Mouse (Mus musculus) spleen, adult 2 months (tissue): ENCODE measurements at regions not wholly inside any gene's neighbourhood (a gene's known extent, or its start where the extent isn't known, plus 50 kb on each side); places are given as distances from the start of the nearest gene placed in this dataset.

Source experiments
- DNase-seq, 2 experiments: peaks; one replicate each; pipeline versions ENCODE4 v3.0.0 to v3.0.0-alpha.2; 2012 to 2021; ENCODE audit warnings: low spot score in 2 of 2, low read depth in 1 of 2
- H3K27ac ChIP-seq: fragments of 200-500 bp; 2 replicates; pipeline ENCODE4 v1.5.1; 2012; ENCODE audit warnings: low read length, inconsistent platforms; ENCODE audit not compliant: insufficient read depth
- H3K27me3 ChIP-seq: fragments of 200-500 bp; 2 replicates; pipeline ENCODE4 v1.6.1; 2012; ENCODE audit warnings: mild to moderate bottlenecking, moderate library complexity, low read length, inconsistent platforms; ENCODE audit not compliant: control insufficient read depth, insufficient read depth
- H3K36me3 ChIP-seq: fragments of 200-500 bp; 2 replicates; pipeline ENCODE4 v1.6.1; 2012; ENCODE audit warnings: mild to moderate bottlenecking, low read length, inconsistent platforms; ENCODE audit not compliant: control insufficient read depth, insufficient read depth
- H3K4me1 ChIP-seq: fragments of 200-500 bp; 2 replicates; pipeline ENCODE4 v1.6.1; 2011; ENCODE audit warnings: inconsistent platforms; ENCODE audit not compliant: control insufficient read depth, insufficient read depth, insufficient read length
- H3K4me3 ChIP-seq: fragments of 200-500 bp; 2 replicates; pipeline ENCODE4 v1.5.1; 2011; ENCODE audit warnings: mild to moderate bottlenecking, inconsistent platforms; ENCODE audit not compliant: insufficient read depth, insufficient read length; ENCODE audit errors: extremely low read depth
- CTCF ChIP-seq: fragments of 200-500 bp; IDR thresholded peaks from 2 replicates; pipeline ENCODE4 v1.5.1; 2011; ENCODE audit warnings: mild to moderate bottlenecking, inconsistent platforms; ENCODE audit not compliant: insufficient read depth, insufficient read length, insufficient replicate concordance; ENCODE audit errors: extremely low read depth
- POLR2A ChIP-seq: fragments of 200-500 bp; IDR thresholded peaks from 2 replicates; pipeline ENCODE4 v1.6.1; 2011; ENCODE audit warnings: low read depth, low read length, inconsistent platforms
- WGBS: fragments of 180-500 bp; shearing (Covaris S2); methylation state at CpG from one replicate; pipeline ENCODE4 v1.1.7; 2018; 5-methylcytosine and 5-hydroxymethylcytosine counted together

DNA sequence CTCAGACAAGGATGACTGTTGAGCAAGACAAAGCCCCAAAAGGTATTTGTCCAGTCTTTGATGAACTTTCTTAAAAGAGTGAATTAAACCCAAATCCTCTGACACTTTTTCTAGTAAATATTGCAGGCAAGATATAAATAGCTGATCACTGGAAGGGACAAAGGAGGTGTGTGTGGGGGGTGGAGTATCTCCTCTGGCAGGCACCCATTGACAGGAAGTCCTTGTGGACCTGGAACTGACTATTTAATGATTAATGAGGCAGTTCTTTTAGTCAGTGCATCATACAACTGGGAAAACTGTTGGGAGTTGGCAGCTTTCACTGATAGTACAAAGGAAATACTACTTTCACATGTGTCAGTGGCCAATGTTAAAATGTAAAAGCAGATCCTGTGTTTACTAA is 457.1 kb downstream of the Pid1 start:
- H3K27ac ChIP-seq = no peak overlapping the region
- DNase-seq = no peak
- H3K27me3 ChIP-seq = no peaks in the 10 kb centered on the region
- no peak overlapping the region for H3K4me3 ChIP-seq
- TF ChIP-seq POLR2A = no peak
- TF ChIP-seq CTCF = no peak
- no peaks in the 10 kb centered on the region for H3K36me3 ChIP-seq
- H3K4me1 ChIP-seq = no peaks in the 10 kb centered on the region

DNA sequence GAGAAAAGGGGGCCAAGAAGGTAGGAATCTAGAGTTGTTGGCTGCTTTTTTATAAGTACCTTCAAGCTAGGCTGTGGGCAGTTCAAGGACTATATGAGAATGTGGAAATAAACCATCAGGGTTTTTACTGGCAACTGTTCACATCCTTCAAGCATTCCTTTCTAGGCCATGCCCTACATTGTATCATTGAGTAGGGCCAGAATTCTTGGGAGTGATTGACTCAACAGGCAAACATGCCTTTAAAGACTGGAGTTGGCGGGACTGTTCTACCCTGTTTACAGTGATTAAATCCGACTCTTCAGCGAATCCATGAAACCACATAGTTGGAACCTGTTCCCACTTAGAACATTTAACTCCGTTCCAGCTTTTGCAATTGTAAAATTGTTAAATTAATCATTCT is 463.8 kb downstream of the Pid1 start:
- 82% methylated on average over 4 of the region's 4 CpGs for WGBS
- Histone ChIP-seq H3K36me3 (no peaks in the 10 kb centered on the region), H3K27me3 (no peaks in the 10 kb centered on the region), H3K4me3 (no peak overlapping the region), H3K27ac (no peak overlapping the region), H3K4me1 (no peaks in the 10 kb centered on the region)
- no peak for TF ChIP-seq CTCF
- no peak for TF ChIP-seq POLR2A
- no peak for DNase-seq

DNA sequence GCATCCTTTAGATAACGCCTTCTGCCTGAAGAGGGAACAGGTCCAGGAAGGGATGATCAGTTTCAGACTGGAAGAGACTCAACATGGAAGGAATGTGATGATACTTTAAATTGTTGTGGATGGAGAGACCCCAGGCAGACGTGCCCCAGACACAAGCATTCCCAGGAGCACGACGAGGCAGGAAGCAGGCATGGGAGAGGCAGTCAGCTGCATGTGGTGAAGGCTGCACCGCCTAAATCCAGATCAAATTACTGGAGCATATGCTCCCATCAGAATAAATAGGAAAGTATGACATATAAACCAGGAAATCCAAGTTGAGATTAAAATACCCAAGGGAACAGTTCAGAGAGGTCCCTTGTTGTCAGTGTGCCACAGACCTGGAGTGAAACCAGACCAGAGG is 467.3 kb downstream of the Pid1 start:
- H3K27me3 ChIP-seq = no peaks in the 10 kb centered on the region
- H3K36me3 ChIP-seq = no peaks in the 10 kb centered on the region
- no peaks in the 10 kb centered on the region for H3K4me1 ChIP-seq
- TF ChIP-seq POLR2A (no peak), CTCF (no peak)
- DNase-seq = no peak
- no peak overlapping the region for H3K27ac ChIP-seq
- no peak overlapping the region for H3K4me3 ChIP-seq
- WGBS = 42% methylated on average over 5 of the region's 5 CpGs

DNA sequence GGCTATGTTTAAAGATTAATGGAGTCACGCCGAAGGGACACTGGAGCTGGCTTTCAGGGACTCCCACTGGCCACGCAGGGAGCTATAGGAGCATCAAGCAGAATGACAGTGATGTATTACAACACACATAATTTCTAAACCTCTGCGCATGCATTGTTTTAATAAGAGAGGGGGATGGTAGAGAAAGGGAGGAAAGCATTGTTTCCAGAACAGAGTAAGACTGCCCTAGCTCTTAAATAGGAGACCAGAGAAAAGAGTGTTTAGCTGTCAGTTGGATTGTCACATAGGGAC is 471.1 kb upstream of the Sphkap start:
- no peak overlapping the region for H3K27ac ChIP-seq
- TF ChIP-seq POLR2A (no peak), CTCF (no peak)
- H3K4me3 ChIP-seq = no peak overlapping the region
- H3K4me1 ChIP-seq = no peaks in the 10 kb centered on the region
- DNase-seq = no peak
- H3K27me3 ChIP-seq = no peaks in the 10 kb centered on the region
- H3K36me3 ChIP-seq = no peaks in the 10 kb centered on the region
- WGBS = 83% methylated on average over 4 of the region's 4 CpGs

DNA sequence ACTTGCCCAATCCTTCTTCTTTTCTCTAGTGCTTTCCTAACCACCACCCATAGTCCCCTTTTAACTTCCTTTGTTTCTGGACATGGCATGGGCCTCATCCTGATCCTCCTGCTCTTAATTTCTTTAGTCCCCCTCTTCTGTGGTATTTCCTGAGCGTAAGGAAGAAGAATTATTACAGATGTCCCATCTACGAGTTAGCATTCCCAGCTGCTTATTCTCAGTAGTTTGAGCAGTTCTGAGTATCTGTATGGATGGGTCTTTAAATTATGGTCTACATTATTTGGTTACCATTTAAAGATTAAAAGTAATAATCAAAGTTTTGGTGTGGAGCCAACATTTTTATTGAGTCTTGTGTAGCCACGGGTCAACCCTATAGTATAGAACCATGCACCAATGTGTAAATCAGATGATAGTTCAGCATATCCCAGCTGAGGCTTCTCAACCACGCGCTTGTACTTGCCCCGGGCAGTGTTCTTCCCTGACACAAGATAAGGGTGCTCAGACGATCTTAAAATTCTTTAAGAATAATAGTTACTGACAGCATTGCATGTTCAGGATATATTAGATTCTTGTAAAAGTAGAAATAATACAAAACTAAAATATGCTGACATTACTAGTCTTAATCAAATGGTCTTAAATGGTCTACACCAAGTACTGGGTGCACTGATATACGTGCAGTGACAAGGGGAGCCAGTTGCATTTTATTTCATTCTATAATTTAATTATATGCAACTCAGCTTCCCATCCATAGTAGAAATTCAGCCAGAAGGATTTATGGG is 470.5 kb upstream of the Sphkap start:
- Histone ChIP-seq H3K36me3 (no peaks in the 10 kb centered on the region), H3K4me1 (no peaks in the 10 kb centered on the region), H3K27me3 (no peaks in the 10 kb centered on the region), H3K4me3 (no peak overlapping the region), H3K27ac (no peak overlapping the region)
- 84% methylated on average over 8 of the region's 8 CpGs for WGBS
- no peak for DNase-seq
- TF ChIP-seq CTCF (no peak), POLR2A (no peak)

DNA sequence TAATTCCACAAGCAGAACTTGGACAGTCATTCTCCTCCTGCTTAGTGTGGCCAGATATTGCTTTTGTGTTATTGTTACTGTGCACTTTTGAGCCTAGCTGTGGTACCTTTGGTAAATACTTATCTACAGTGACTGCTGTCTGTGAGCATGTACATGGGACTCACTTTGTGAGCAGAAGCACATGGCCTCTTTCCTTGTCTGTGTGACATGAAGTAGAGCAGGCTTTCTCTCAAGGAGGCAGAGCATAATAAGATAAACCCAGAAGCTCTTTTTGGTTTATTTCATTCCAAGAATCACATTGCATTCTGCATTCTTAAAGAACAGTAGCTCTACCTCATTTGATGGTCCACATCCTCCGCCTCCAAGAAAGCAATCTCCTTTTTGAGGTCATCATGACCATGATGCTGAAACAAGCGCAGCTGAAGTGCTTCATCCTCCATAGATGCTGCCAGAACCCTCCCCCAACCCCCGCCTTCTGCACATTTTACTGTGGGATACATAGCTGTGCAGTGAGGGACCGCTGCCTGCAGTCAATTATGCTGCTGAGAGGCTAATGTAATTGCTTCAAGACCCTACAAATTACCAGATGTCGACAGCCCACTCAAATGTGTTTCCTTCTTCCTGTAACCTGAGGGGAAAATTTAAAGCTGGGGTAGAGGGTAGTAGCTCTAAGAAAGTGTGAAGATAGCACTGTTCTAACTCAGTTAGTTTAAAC is 463.0 kb upstream of the Sphkap start:
- Histone ChIP-seq H3K4me1 (no peaks in the 10 kb centered on the region), H3K4me3 (no peak overlapping the region), H3K27me3 (no peaks in the 10 kb centered on the region), H3K36me3 (no peaks in the 10 kb centered on the region), H3K27ac (no peak overlapping the region)
- DNase-seq = no peak
- TF ChIP-seq POLR2A = no peak
- no peak for TF ChIP-seq CTCF
- 52% methylated on average over 5 of the region's 5 CpGs for WGBS

DNA sequence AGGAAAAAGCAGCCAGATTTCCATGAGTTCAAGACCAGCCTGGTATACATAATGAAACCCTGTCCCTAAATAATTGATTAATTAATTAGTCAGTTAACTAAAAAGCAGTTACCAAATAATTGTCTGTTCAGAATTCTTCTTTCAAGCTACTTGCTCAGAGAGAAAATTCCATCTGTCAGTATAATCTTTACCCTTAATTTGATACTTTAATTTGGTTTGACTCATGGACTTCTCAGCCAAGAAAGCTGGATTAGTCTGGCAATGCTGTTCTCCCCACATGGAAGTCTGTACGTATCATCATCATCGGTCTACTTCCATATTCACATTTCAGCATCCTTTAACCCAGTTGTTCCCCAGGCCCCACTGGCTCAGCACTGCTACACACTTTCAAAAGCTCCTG is 461.0 kb upstream of the Sphkap start:
- H3K27ac ChIP-seq = no peak overlapping the region
- DNase-seq = no peak
- H3K27me3 ChIP-seq = no peaks in the 10 kb centered on the region
- no peaks in the 10 kb centered on the region for H3K4me1 ChIP-seq
- TF ChIP-seq CTCF (no peak), POLR2A (no peak)
- 93% methylated on average over 2 of the region's 2 CpGs for WGBS
- H3K4me3 ChIP-seq = no peak overlapping the region
- no peaks in the 10 kb centered on the region for H3K36me3 ChIP-seq
